Mouse (Mus musculus): ENCODE results near the gene Mpp1. TPM values are rescaled to one million over a fixed set of nuclear protein-coding genes. Genes with fewer than 3 reads are reported as not detected.

Mpp1 gene
- polyA plus RNA-seq, 1 experiment from 2014 or later: 55.6 TPM

Other genes starting within 250 kb of the Mpp1 start
- 1.8 and 2.8 TPM in 2 replicates for gene Gab3, start 45.6 kb downstream of the Mpp1 start, polyA plus RNA-seq (2014; fragmentation: Nextera tagmentation; extraction: Ambion mirVana)
- gene Dkc1, start 35.2 kb downstream of the Mpp1 start, polyA plus RNA-seq (2014; fragmentation: Nextera tagmentation; extraction: Ambion mirVana): 153 and 171 TPM in 2 replicates
- gene Smim9, start 32.8 kb upstream of the Mpp1 start, polyA plus RNA-seq (2014; fragmentation: Nextera tagmentation; extraction: Ambion mirVana): not detected in 2 replicates